Mouse (Mus musculus): ENCODE data around the gene Rngtt.
A peak's percentile ranks its signal among the peaks of the same experiment; 100 is the strongest.
"Not testable (repeated sequence)": the region's sequence is repeated elsewhere in the genome, so short reads cannot be mapped to it uniquely, and the experiment has no call there.

The Rngtt gene

GRCm38 (mm10) chr4:33450356-33450755 lies 140.2 kb downstream of the Rngtt start:
- not testable (repeated sequence) for DNase-seq

GRCm38 (mm10) chr4:33459851-33460250 lies 149.7 kb downstream of the Rngtt start:
- no peak for DNase-seq

GRCm38 (mm10) chr4:33464432-33464831 lies 154.3 kb downstream of the Rngtt start:
- DNase-seq: no peak

- no peak for DNase-seq
Measured at GRCm38 (mm10) chr4:33465871-33466270, 155.8 kb downstream of the Rngtt start.

GRCm38 (mm10) chr4:33466970-33467399 lies 156.9 kb downstream of the Rngtt start:
- DNase-seq: no peak

- DNase-seq: no peak
Measured at GRCm38 (mm10) chr4:33467627-33468026, 157.5 kb downstream of the Rngtt start.

- no peak for DNase-seq
Measured at GRCm38 (mm10) chr4:33468151-33468550, 158.0 kb downstream of the Rngtt start.

- no peak for DNase-seq
Measured at GRCm38 (mm10) chr4:33470671-33471302, 160.7 kb downstream of the Rngtt start.

GRCm38 (mm10) chr4:33478011-33478785 lies 168.1 kb downstream of the Rngtt start:
- no peak for DNase-seq

- no peak for DNase-seq
Measured at GRCm38 (mm10) chr4:33481721-33482120, 171.6 kb downstream of the Rngtt start.

GRCm38 (mm10) chr4:33486050-33486449 lies 175.9 kb downstream of the Rngtt start:
- DNase-seq: no peak

GRCm38 (mm10) chr4:33491108-33491507 lies 181.0 kb downstream of the Rngtt start:
- no peak for DNase-seq

GRCm38 (mm10) chr4:33494377-33494776 lies 184.3 kb downstream of the Rngtt start:
- no peak for DNase-seq

- no peak for DNase-seq
Measured at GRCm38 (mm10) chr4:33496985-33497384, 186.9 kb downstream of the Rngtt start.

GRCm38 (mm10) chr4:33497657-33498056 lies 187.5 kb downstream of the Rngtt start:
- DNase-seq: no peak

- DNase-seq: no peak
Measured at GRCm38 (mm10) chr4:33498160-33498874, 188.2 kb downstream of the Rngtt start.

GRCm38 (mm10) chr4:33506638-33507037 lies 196.5 kb downstream of the Rngtt start:
- DNase-seq: no peak

GRCm38 (mm10) chr4:33510544-33510943 lies 200.4 kb downstream of the Rngtt start:
- DNase-seq: no peak

GRCm38 (mm10) chr4:33513421-33513820 lies 203.3 kb downstream of the Rngtt start:
- no peak for DNase-seq

- DNase-seq: no peak
Measured at GRCm38 (mm10) chr4:33514108-33515000, 204.2 kb downstream of the Rngtt start.

GRCm38 (mm10) chr4:33520196-33520595 lies 210.1 kb downstream of the Rngtt start:
- DNase-seq: peak; percentile 82

- no peak for DNase-seq
Measured at GRCm38 (mm10) chr4:33520938-33521337, 210.8 kb downstream of the Rngtt start.

- DNase-seq: no peak
Measured at GRCm38 (mm10) chr4:33523774-33524173, 213.7 kb downstream of the Rngtt start.

Data from cerebellum, adult 9-11 months (tissue).